Mouse (Mus musculus) hindbrain, embryonic 16.5 days (tissue): Measurements from ENCODE around the gene Larp4b. TPM values are rescaled to one million over a fixed set of nuclear protein-coding genes. Genes with fewer than 3 reads are reported as not detected.

ENCODE experiments used
- ATAC-seq: fragments of 200-750 bp; cut with Nextera tagmentation; 2 replicates; pipeline ENCODE4 v1.8.0; 2017; ENCODE audit warnings: moderate TSS enrichment, moderate library complexity
- H3K27ac ChIP-seq: fragments of 300-500 bp; sonication (generic); 2 replicates; pipeline ENCODE4 v1.5.1; 2014; ENCODE audit warnings: low read depth, mild to moderate bottlenecking, control low read depth, low read length, moderate library complexity
- H3K27me3 ChIP-seq: fragments of 300-500 bp; sonication (generic); replicated peaks from 2 replicates; pipeline ENCODE4 v1.6.1; 2014; ENCODE audit warnings: low read length; ENCODE audit not compliant: control insufficient read depth, insufficient read depth
- H3K36me3 ChIP-seq: fragments of 300-500 bp; sonication (generic); 2 replicates; pipeline ENCODE4 v1.6.1; 2014; ENCODE audit warnings: mild to moderate bottlenecking, low read length, moderate library complexity, mixed read lengths; ENCODE audit not compliant: control insufficient read depth, insufficient read depth
- H3K4me1 ChIP-seq: fragments of 300-500 bp; sonication (generic); 2 replicates; pipeline ENCODE4 v1.6.1; 2014; ENCODE audit warnings: low read depth, low read length; ENCODE audit not compliant: control insufficient read depth, insufficient read depth
- H3K4me2 ChIP-seq: fragments of 300-500 bp; sonication (generic); 2 replicates; pipeline ENCODE4 v1.6.1; 2014; ENCODE audit warnings: mild to moderate bottlenecking, low read length, control low read depth, moderate library complexity
- H3K4me3 ChIP-seq: fragments of 300-500 bp; sonication (generic); 2 replicates; pipeline ENCODE4 v1.5.1; 2014; ENCODE audit warnings: mild to moderate bottlenecking, low read length, control low read depth, moderate library complexity
- H3K9ac ChIP-seq: fragments of 300-500 bp; sonication (generic); 2 replicates; pipeline ENCODE4 v1.6.1; 2014; ENCODE audit warnings: low read depth, mild to moderate bottlenecking, control low read depth, low read length, moderate library complexity
- H3K9me3 ChIP-seq: fragments of 300-500 bp; sonication (generic); 2 replicates; pipeline ENCODE4 v1.6.1; 2014; ENCODE audit warnings: mild to moderate bottlenecking, low read length, moderate library complexity; ENCODE audit not compliant: control insufficient read depth
- WGBS: fragments of 180-500 bp; shearing (Covaris S2); extraction: QIAGEN DNeasy Blood & Tissue Kit; methylation state at CpG from one replicate; pipeline ENCODE4 v1.1.7; 2014; 5-methylcytosine and 5-hydroxymethylcytosine counted together
- polyA plus RNA-seq: library from polyadenylated mRNA; unstranded; fragments of >200 nt; fragmentation: Nextera tagmentation; extraction: Ambion mirVana; gene quantifications from 2 replicates; pipeline ENCODE4 v1.2.1, GENCODE M21; 2015

Gene Larp4b
- polyA plus RNA-seq, 1 experiment from 2014 or later, result 35.0 TPM

- no peak overlapping the region for H3K4me3 ChIP-seq
- 95% methylated on average over 3 of the region's 3 CpGs for WGBS
- H3K9me3 ChIP-seq, result no peaks in the 10 kb centered on the region
- no peak for ATAC-seq
- no peak overlapping the region for H3K27ac ChIP-seq
- H3K36me3 ChIP-seq, result no peaks in the 10 kb centered on the region
- no peak overlapping the region for H3K9ac ChIP-seq
- H3K27me3 ChIP-seq, result no peaks in the 10 kb centered on the region
- no peak overlapping the region for H3K4me2 ChIP-seq
- H3K4me1 ChIP-seq, result no peaks in the 10 kb centered on the region
Measured at GRCm38 (mm10) chr13:9113735-9114134, 20.1 kb downstream of the Larp4b start.

- H3K27ac ChIP-seq, result no peak overlapping the region
- WGBS, result 88% methylated on average over 10 of the region's 10 CpGs
- no peak overlapping the region for H3K9ac ChIP-seq
- H3K9me3 ChIP-seq, result no peaks in the 10 kb centered on the region
- no peaks in the 10 kb centered on the region for H3K4me1 ChIP-seq
- H3K4me2 ChIP-seq, result no peak overlapping the region
- no peaks in the 10 kb centered on the region for H3K27me3 ChIP-seq
- no peak for ATAC-seq
- no peak overlapping the region for H3K4me3 ChIP-seq
- H3K36me3 ChIP-seq, result peaks cover 9% of the 10 kb centered on the region
Measured at GRCm38 (mm10) chr13:9120835-9121542, 27.3 kb downstream of the Larp4b start.

- Histone ChIP-seq H3K9me3 (no peaks in the 10 kb centered on the region), H3K27ac (no peak overlapping the region), H3K4me3 (no peak overlapping the region), H3K9ac (no peak overlapping the region), H3K4me2 (no peak overlapping the region), H3K4me1 (no peaks in the 10 kb centered on the region), H3K27me3 (no peaks in the 10 kb centered on the region), H3K36me3 (peaks cover 9% of the 10 kb centered on the region)
- ATAC-seq, result no peak
- 94% methylated on average over 4 of the region's 4 CpGs for WGBS
Measured at GRCm38 (mm10) chr13:9122045-9122444, 28.4 kb downstream of the Larp4b start.

GRCm38 (mm10) chr13:9125193-9125592 lies 31.5 kb downstream of the Larp4b start:
- ATAC-seq, result no peak
- peaks cover 12% of the 10 kb centered on the region for H3K36me3 ChIP-seq
- 98% methylated on average over 7 of the region's 7 CpGs for WGBS

GRCm38 (mm10) chr13:9127715-9128114 lies 34.0 kb downstream of the Larp4b start:
- no peaks in the 10 kb centered on the region for H3K4me1 ChIP-seq
- H3K9me3 ChIP-seq, result no peaks in the 10 kb centered on the region
- WGBS, result 88% methylated on average over 4 of the region's 4 CpGs
- H3K9ac ChIP-seq, result no peak overlapping the region
- no peak for ATAC-seq
- H3K4me3 ChIP-seq, result no peak overlapping the region
- H3K27me3 ChIP-seq, result no peaks in the 10 kb centered on the region
- H3K4me2 ChIP-seq, result no peak overlapping the region
- H3K36me3 ChIP-seq, result peaks cover 11% of the 10 kb centered on the region
- H3K27ac ChIP-seq, result no peak overlapping the region

More at GRCm38 (mm10) chr13:9125193-9125592, 31.5 kb downstream of the Larp4b start:
- Histone ChIP-seq H3K9me3 (no peaks in the 10 kb centered on the region), H3K27ac (no peak overlapping the region), H3K27me3 (no peaks in the 10 kb centered on the region), H3K9ac (no peak overlapping the region), H3K4me3 (no peak overlapping the region), H3K4me1 (no peaks in the 10 kb centered on the region), H3K4me2 (no peak overlapping the region)

- ATAC-seq, result no peak
- 98% methylated on average over 6 of the region's 6 CpGs for WGBS
- H3K4me3 ChIP-seq, result no peak overlapping the region
- H3K27ac ChIP-seq, result no peak overlapping the region
- H3K4me2 ChIP-seq, result no peak overlapping the region
- peaks cover 8% of the 10 kb centered on the region for H3K36me3 ChIP-seq
- H3K9me3 ChIP-seq, result no peaks in the 10 kb centered on the region
- no peak overlapping the region for H3K9ac ChIP-seq
- H3K4me1 ChIP-seq, result no peaks in the 10 kb centered on the region
- no peaks in the 10 kb centered on the region for H3K27me3 ChIP-seq
Measured at GRCm38 (mm10) chr13:9128707-9129314, 35.1 kb downstream of the Larp4b start.

GRCm38 (mm10) chr13:9134421-9134820 lies 40.7 kb downstream of the Larp4b start:
- no peak for ATAC-seq
- Histone ChIP-seq H3K4me2 (no peak overlapping the region), H3K27ac (no peak overlapping the region), H3K4me1 (no peaks in the 10 kb centered on the region), H3K9me3 (no peaks in the 10 kb centered on the region), H3K36me3 (no peaks in the 10 kb centered on the region), H3K4me3 (no peak overlapping the region), H3K27me3 (no peaks in the 10 kb centered on the region), H3K9ac (no peak overlapping the region)
- 75% methylated on average over 2 of the region's 2 CpGs for WGBS

GRCm38 (mm10) chr13:9136088-9136487 lies 42.4 kb downstream of the Larp4b start:
- H3K4me3 ChIP-seq, result no peak overlapping the region
- no peaks in the 10 kb centered on the region for H3K27me3 ChIP-seq
- no peaks in the 10 kb centered on the region for H3K9me3 ChIP-seq
- no peaks in the 10 kb centered on the region for H3K4me1 ChIP-seq
- H3K27ac ChIP-seq, result no peak overlapping the region
- ATAC-seq, result no peak
- no peak overlapping the region for H3K4me2 ChIP-seq
- WGBS, result 89% methylated on average over 6 of the region's 6 CpGs
- H3K9ac ChIP-seq, result no peak overlapping the region
- peaks cover 3% of the 10 kb centered on the region; the same call in 1 of the 2 replicates for H3K36me3 ChIP-seq

- WGBS, result 69% methylated on average over 4 of the region's 4 CpGs
- ATAC-seq, result no peak
- no peaks in the 10 kb centered on the region for H3K27me3 ChIP-seq
Measured at GRCm38 (mm10) chr13:9136733-9137132, 43.1 kb downstream of the Larp4b start.

More at GRCm38 (mm10) chr13:9136733-9137132, 43.1 kb downstream of the Larp4b start:
- no peaks in the 10 kb centered on the region for H3K9me3 ChIP-seq
- peaks cover 3% of the 10 kb centered on the region for H3K36me3 ChIP-seq
- H3K4me1 ChIP-seq, result no peaks in the 10 kb centered on the region
- H3K27ac ChIP-seq, result no peak overlapping the region
- no peak overlapping the region for H3K4me2 ChIP-seq
- H3K4me3 ChIP-seq, result no peak overlapping the region
- H3K9ac ChIP-seq, result no peak overlapping the region
